Mouse (Mus musculus) kidney, postnatal 0 days (tissue): Measurements from ENCODE around the gene Ndufb8. TPM values are rescaled to one million over a fixed set of nuclear protein-coding genes. Genes with fewer than 3 reads are reported as not detected.

ENCODE experiments used
- ATAC-seq: fragments of 200-750 bp; cut with Nextera tagmentation; replicated peaks from 2 replicates; pipeline ENCODE4 v1.8.0; 2017; ENCODE audit warnings: low read depth, moderate number of reproducible peaks, moderate TSS enrichment, moderate library complexity; ENCODE audit not compliant: low FRiP score
- DNase-seq: peaks from one replicate; pipeline ENCODE4 v3.0.0-alpha.2; 2016; ENCODE audit warnings: low spot score
- H3K27ac ChIP-seq: fragments of 300-500 bp; sonication (generic); 2 replicates; pipeline ENCODE4 v1.5.1; 2014; ENCODE audit warnings: mild to moderate bottlenecking
- H3K27me3 ChIP-seq: fragments of 300-500 bp; sonication (generic); 2 replicates; pipeline ENCODE4 v1.6.1; 2014; ENCODE audit warnings: low read length, mixed read lengths; ENCODE audit not compliant: insufficient read depth
- H3K36me3 ChIP-seq: fragments of 300-500 bp; sonication (generic); 2 replicates; pipeline ENCODE4 v1.6.1; 2014; ENCODE audit warnings: low read length, mixed read lengths; ENCODE audit not compliant: insufficient read depth
- H3K4me1 ChIP-seq: fragments of 300-500 bp; sonication (generic); replicated peaks from 2 replicates; pipeline ENCODE4 v1.6.1; 2014; ENCODE audit warnings: antibody characterized with exemption, low read length, mixed read lengths; ENCODE audit not compliant: insufficient read depth
- H3K4me2 ChIP-seq: fragments of 300-500 bp; sonication (generic); 2 replicates; pipeline ENCODE4 v1.6.1; 2014; ENCODE audit warnings: mild to moderate bottlenecking, low read length, moderate library complexity, mixed read lengths
- H3K4me3 ChIP-seq: fragments of 300-500 bp; sonication (generic); replicated peaks from 2 replicates; pipeline ENCODE4 v1.5.1; 2014; ENCODE audit warnings: low read depth, low read length
- H3K9ac ChIP-seq: fragments of 300-500 bp; sonication (generic); 2 replicates; pipeline ENCODE4 v1.6.1; 2014; ENCODE audit warnings: low read depth, low read length
- H3K9me3 ChIP-seq: fragments of 300-500 bp; sonication (generic); replicated peaks from 2 replicates; pipeline ENCODE4 v1.6.1; 2016; ENCODE audit warnings: low read length, inconsistent platforms, mixed read lengths
- CTCF ChIP-seq: IDR thresholded peaks from 2 replicates; pipeline ENCODE4 v1.5.1; 2016; ENCODE audit warnings: antibody characterized with exemption, low read depth, mild to moderate bottlenecking, moderate library complexity
- WGBS: fragments of 180-500 bp; shearing (Covaris S2); extraction: QIAGEN DNeasy Blood & Tissue Kit; methylation state at CpG from one replicate; pipeline ENCODE4 v1.1.7; 2014; 5-methylcytosine and 5-hydroxymethylcytosine counted together
- polyA plus RNA-seq: library from polyadenylated mRNA; unstranded; fragments of >200 nt; fragmentation: Nextera tagmentation; extraction: Ambion mirVana; gene quantifications from 2 replicates; pipeline ENCODE4 v1.2.1, GENCODE M21; 2015

Ndufb8 gene
- polyA plus RNA-seq, 1 experiment from 2014 or later, result 1,015 TPM

DNA sequence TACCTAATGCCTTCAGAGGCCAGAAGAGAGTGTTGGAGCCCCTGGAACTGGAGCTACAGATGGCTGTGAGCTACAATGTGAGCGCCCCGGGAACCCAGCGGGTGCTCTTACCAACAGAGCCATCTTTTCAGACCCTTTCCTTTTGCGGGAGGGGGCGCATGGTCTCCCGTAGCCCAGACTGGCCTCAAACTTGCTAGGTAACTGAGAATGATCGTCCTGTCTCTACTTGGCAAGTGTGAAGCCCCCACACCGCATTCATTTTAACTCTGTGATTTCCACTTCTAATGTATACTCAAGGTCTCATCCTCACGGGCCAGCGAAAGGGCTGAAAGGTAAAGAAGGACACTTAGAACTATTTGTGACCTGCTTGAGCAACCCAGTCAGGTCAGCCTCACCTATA, 10.9 kb downstream of the Ndufb8 start:
- Histone ChIP-seq H3K27ac (no peak overlapping the region), H3K9ac (no peak overlapping the region), H3K9me3 (no peaks in the 10 kb centered on the region; the same call in 1 of the 2 replicates), H3K36me3 (peaks cover 6% of the 10 kb centered on the region; the same call in 1 of the 2 replicates), H3K4me2 (no peak overlapping the region), H3K4me3 (no peak overlapping the region), H3K27me3 (no peaks in the 10 kb centered on the region), H3K4me1 (0 out of 2 replicates have a peak, but pooled peaks cover 4% of the 10 kb centered on the region)
- no peak for ATAC-seq
- WGBS, result 71% methylated on average over 10 of the region's 10 CpGs
- DNase-seq, result no peak
- no peak for TF ChIP-seq CTCF

- Histone ChIP-seq H3K9ac (no peak overlapping the region), H3K27ac (no peak overlapping the region), H3K4me3 (no peak overlapping the region), H3K4me1 (0 out of 2 replicates have a peak, but pooled peaks cover 4% of the 10 kb centered on the region), H3K4me2 (no peak overlapping the region), H3K9me3 (no peaks in the 10 kb centered on the region; the same call in 1 of the 2 replicates), H3K36me3 (no peaks in the 10 kb centered on the region), H3K27me3 (no peaks in the 10 kb centered on the region)
- DNase-seq, result no peak
- no peak for ATAC-seq
- TF ChIP-seq CTCF, result no peak
- 87% methylated on average over 8 of the region's 8 CpGs for WGBS
These were observed 12.5 kb downstream of the Ndufb8 start for GRCm38 (mm10) chr19:44542694-44543178.

DNA sequence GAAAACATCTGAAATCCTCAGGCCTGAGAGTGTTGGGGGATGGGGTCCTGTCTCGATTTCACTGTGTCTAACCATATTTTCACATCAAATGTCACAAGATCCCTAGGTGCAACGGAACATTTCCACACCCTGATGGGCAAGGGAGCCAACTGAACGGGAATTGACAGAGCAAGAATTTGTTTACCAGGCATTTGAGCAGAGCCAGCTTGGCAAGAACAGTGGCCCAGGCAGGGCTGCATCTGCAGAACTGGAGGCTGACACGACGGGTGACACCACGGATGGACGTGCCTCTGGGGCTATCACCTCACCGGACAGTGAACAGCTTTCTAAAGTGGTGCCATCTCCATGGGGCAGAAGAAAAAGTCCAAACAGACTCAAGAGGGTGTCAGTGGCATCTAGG, 17.8 kb downstream of the Ndufb8 start:
- no peak overlapping the region for H3K4me3 ChIP-seq
- H3K36me3 ChIP-seq, result no peaks in the 10 kb centered on the region
- no peak overlapping the region for H3K4me2 ChIP-seq
- no peak overlapping the region for H3K27ac ChIP-seq
- no peak for DNase-seq
- no peak for TF ChIP-seq CTCF
- H3K9ac ChIP-seq, result no peak overlapping the region
- whole genome bisulfite sequencing, result 71% methylated on average over 8 of the region's 8 CpGs
- no peaks in the 10 kb centered on the region; the same call in 1 of the 2 replicates for H3K9me3 ChIP-seq
- ATAC-seq, result no peak
- H3K27me3 ChIP-seq, result no peaks in the 10 kb centered on the region
- H3K4me1 ChIP-seq, result no peaks in the 10 kb centered on the region

GRCm38 (mm10) chr19:44535376-44535775, 19.9 kb downstream of the Ndufb8 start:
- Histone ChIP-seq H3K4me3 (no peak overlapping the region), H3K36me3 (no peaks in the 10 kb centered on the region), H3K9me3 (no peaks in the 10 kb centered on the region), H3K9ac (no peak overlapping the region), H3K4me1 (no peaks in the 10 kb centered on the region), H3K27me3 (no peaks in the 10 kb centered on the region), H3K4me2 (no peak overlapping the region), H3K27ac (no peak overlapping the region)
- 34% methylated on average over 3 of the region's 3 CpGs for WGBS
- ATAC-seq (peak; percentile 40), DNase-seq (peak; percentile 77)
- peak; percentile 82 for TF ChIP-seq CTCF

- WGBS, result 84% methylated on average over 6 of the region's 6 CpGs
- no peak for DNase-seq
- Histone ChIP-seq H3K36me3 (no peaks in the 10 kb centered on the region), H3K9me3 (no peaks in the 10 kb centered on the region), H3K27me3 (no peaks in the 10 kb centered on the region), H3K4me1 (no peaks in the 10 kb centered on the region), H3K27ac (no peak overlapping the region), H3K4me3 (no peak overlapping the region), H3K9ac (no peak overlapping the region), H3K4me2 (no peak overlapping the region)
- no peak for ATAC-seq
- no peak for TF ChIP-seq CTCF
These were observed 25.2 kb downstream of the Ndufb8 start for GRCm38 (mm10) chr19:44530018-44530417.

DNA sequence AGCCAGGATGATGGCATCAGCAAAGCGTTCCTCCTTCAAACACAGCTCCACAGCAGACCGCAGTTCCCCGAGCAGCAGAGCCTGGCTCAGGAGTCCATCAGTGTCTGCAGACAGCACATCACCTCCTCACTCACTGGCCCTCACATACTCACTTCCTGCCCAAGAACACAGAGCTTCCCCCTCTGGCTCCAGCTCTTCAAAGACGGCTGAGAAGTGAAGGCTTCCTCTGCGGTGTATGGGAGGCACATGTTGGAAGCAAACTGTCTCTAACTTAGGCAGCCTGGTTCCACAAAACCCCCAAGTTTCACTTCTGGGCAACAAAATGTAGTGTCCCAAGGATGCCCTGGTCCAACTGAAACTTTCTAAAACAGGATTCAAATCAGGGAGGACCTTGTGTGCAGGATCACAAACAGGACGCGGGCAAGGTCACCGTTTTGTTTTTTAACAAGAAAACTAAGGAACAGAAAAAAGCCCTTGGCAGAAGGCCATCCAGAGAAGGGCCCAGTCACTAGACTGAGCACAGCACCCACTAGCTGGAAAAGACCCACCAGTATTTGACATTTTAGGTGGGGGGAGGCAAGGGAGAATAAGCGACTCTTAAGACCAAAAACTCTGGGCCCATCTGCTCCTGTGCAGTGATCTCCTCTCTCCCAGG, 29.6 kb downstream of the Ndufb8 start:
- Histone ChIP-seq H3K4me3 (no peak overlapping the region), H3K27ac (no peak overlapping the region), H3K27me3 (no peaks in the 10 kb centered on the region), H3K4me2 (no peak overlapping the region), H3K36me3 (no peaks in the 10 kb centered on the region), H3K9me3 (no peaks in the 10 kb centered on the region), H3K4me1 (no peaks in the 10 kb centered on the region), H3K9ac (no peak overlapping the region)
- ATAC-seq (no peak), DNase-seq (no peak)
- no peak for TF ChIP-seq CTCF
- WGBS, result 67% methylated on average over 9 of the region's 9 CpGs
